Mouse (Mus musculus) megakaryocyte, adult 5-6 weeks (primary cell): ENCODE measurements at regions not wholly inside any gene's neighbourhood (a gene's known extent, or its start where the extent isn't known, plus 50 kb on each side); places are given as distances from the start of the nearest gene placed in this dataset.

Experiments used
- ATAC-seq: 2 replicates; pipeline ENCODE4 v1.8.0; 2016; ENCODE audit warnings: mild to moderate bottlenecking, inconsistent platforms; ENCODE audit not compliant: poor library complexity, severe bottlenecking

GRCm38 (mm10) chr16:65250426-65250825 is 144.8 kb upstream of the Htr1f start:
- ATAC-seq: peak; percentile 77

GRCm38 (mm10) chr16:65247475-65247874 is 141.8 kb upstream of the Htr1f start:
- 0 out of 2 replicates have a peak, but pooled peaks have one; percentile 28 for ATAC-seq

- ATAC-seq: no peak
Measured at GRCm38 (mm10) chr16:65234404-65234803, 128.8 kb upstream of the Htr1f start.

GRCm38 (mm10) chr16:65233964-65234363 is 128.3 kb upstream of the Htr1f start:
- ATAC-seq: no peak

GRCm38 (mm10) chr16:65219434-65219833 is 113.8 kb upstream of the Htr1f start:
- no peak for ATAC-seq

GRCm38 (mm10) chr16:65212367-65212766 is 106.7 kb upstream of the Htr1f start:
- ATAC-seq: no peak

- ATAC-seq: peak; percentile 76
Measured at GRCm38 (mm10) chr16:65201329-65201728, 95.7 kb upstream of the Htr1f start.

- peak; percentile 71 for ATAC-seq
Measured at GRCm38 (mm10) chr16:65197203-65197844, 91.7 kb upstream of the Htr1f start.

- no peak for ATAC-seq
Measured at GRCm38 (mm10) chr16:65195761-65196160, 90.1 kb upstream of the Htr1f start.

GRCm38 (mm10) chr16:65191574-65192149 is 86.0 kb upstream of the Htr1f start:
- ATAC-seq: no peak

- peak; percentile 90 for ATAC-seq
Measured at GRCm38 (mm10) chr16:65174561-65174960, 68.9 kb upstream of the Htr1f start.

- no peak for ATAC-seq
Measured at GRCm38 (mm10) chr16:65167151-65167550, 61.5 kb upstream of the Htr1f start.

- ATAC-seq: no peak
Measured at GRCm38 (mm10) chr16:65162766-65163165, 57.1 kb upstream of the Htr1f start.

- no peak for ATAC-seq
Measured at GRCm38 (mm10) chr16:65160286-65160685, 54.6 kb upstream of the Htr1f start.

- ATAC-seq: no peak
Measured at GRCm38 (mm10) chr16:65155536-65155935, 49.9 kb upstream of the Htr1f start.
